Mouse (Mus musculus) c-Kit-negative CD71-positive TER-119-positive erythroid progenitor cells, embryonic 14.5 days (primary cell): ENCODE results near the gene Hoxd8.

ENCODE experiments used
- DNase-seq: peaks from one replicate; pipeline ENCODE4 v3.0.0-alpha.2; 2013; ENCODE audit warnings: low read depth, low spot score

The Hoxd8 gene

GRCm38 (mm10) chr2:74698201-74699052 lies 6.0 kb upstream of the Hoxd8 start:
- no peak for DNase-seq

- no peak for DNase-seq
Measured at GRCm38 (mm10) chr2:74699053-74699430, 5.4 kb upstream of the Hoxd8 start.

GRCm38 (mm10) chr2:74699664-74700545 lies 4.5 kb upstream of the Hoxd8 start:
- DNase-seq = no peak

- no peak for DNase-seq
Measured at GRCm38 (mm10) chr2:74700546-74701112, 3.8 kb upstream of the Hoxd8 start.

- peak; percentile 17 for DNase-seq
Measured at GRCm38 (mm10) chr2:74701949-74702819, 2.2 kb upstream of the Hoxd8 start.

- no peak for DNase-seq
Measured at GRCm38 (mm10) chr2:74702820-74703219, 1.6 kb upstream of the Hoxd8 start.

- DNase-seq = no peak
Measured at GRCm38 (mm10) chr2:74703317-74703716, 1.1 kb upstream of the Hoxd8 start.

- no peak for DNase-seq
Measured at GRCm38 (mm10) chr2:74703720-74704392, 559 bp upstream of the Hoxd8 start.

GRCm38 (mm10) chr2:74704999-74705466 lies 618 bp downstream of the Hoxd8 start:
- DNase-seq = no peak

- DNase-seq = no peak
Measured at GRCm38 (mm10) chr2:74705467-74706089, 1.2 kb downstream of the Hoxd8 start.

GRCm38 (mm10) chr2:74706393-74706960 lies 2.1 kb downstream of the Hoxd8 start:
- DNase-seq = no peak

- DNase-seq = no peak
Measured at GRCm38 (mm10) chr2:74707599-74707998, 3.2 kb downstream of the Hoxd8 start.

- DNase-seq = no peak
Measured at GRCm38 (mm10) chr2:74708676-74709075, 4.3 kb downstream of the Hoxd8 start.

- DNase-seq = no peak
Measured at GRCm38 (mm10) chr2:74709465-74710419, 5.3 kb downstream of the Hoxd8 start.

- DNase-seq = no peak
Measured at GRCm38 (mm10) chr2:74710929-74711543, 6.6 kb downstream of the Hoxd8 start.

- no peak for DNase-seq
Measured at GRCm38 (mm10) chr2:74711721-74712621, 7.6 kb downstream of the Hoxd8 start, which contains the start of the genes Hoxd3 and Hoxd4. Hoxd3 (plus strand) TSS chr2:74711927. Hoxd4 (plus strand) TSS chr2:74711929.
